Mouse (Mus musculus): Measurements from ENCODE around the gene Akt3. TPM values are rescaled to one million over a fixed set of nuclear protein-coding genes. Genes with fewer than 3 reads are reported as not detected.

Akt3 gene
- polyA plus RNA-seq, 1 experiment from 2014 or later, result 33.7 TPM

GRCm38 (mm10) chr1:177231122-177231521 is 26.9 kb downstream of the Akt3 start:
- H3K4me3 ChIP-seq (replicated peaks; ENCODE audit: low read depth, low read length), result no peak overlapping the region
- DNase-seq, result no peak
- H3K27ac ChIP-seq (replicated peaks; ENCODE audit: low read depth, low read length), result no peak overlapping the region
- H3K27me3 ChIP-seq (ENCODE audit: control insufficient read depth, insufficient read depth, low read length), result no peaks in the 10 kb centered on the region
- H3K9me3 ChIP-seq (ENCODE audit: control insufficient read depth, low read length), result no peaks in the 10 kb centered on the region
- H3K4me1 ChIP-seq (ENCODE audit: control insufficient read depth, insufficient read depth, low read length), result no peaks in the 10 kb centered on the region
- 0 out of 2 replicates have a peak, but pooled peaks cover 12% of the 10 kb centered on the region for H3K36me3 ChIP-seq (ENCODE audit: control insufficient read depth, insufficient read depth, low read length)
- no peak overlapping the region for H3K9ac ChIP-seq (replicated peaks; ENCODE audit: low read length)
- no peak overlapping the region for H3K4me2 ChIP-seq (ENCODE audit: low read length)
- ATAC-seq (ENCODE audit: low FRiP score, low TSS enrichment), result no peak

GRCm38 (mm10) chr1:177198978-177199377 is 59.0 kb downstream of the Akt3 start:
- Histone ChIP-seq H3K27me3 (ENCODE audit: control insufficient read depth, insufficient read depth, low read length) (no peaks in the 10 kb centered on the region), H3K4me3 (replicated peaks; ENCODE audit: low read depth, low read length) (no peak overlapping the region), H3K9ac (replicated peaks; ENCODE audit: low read length) (no peak overlapping the region), H3K36me3 (ENCODE audit: control insufficient read depth, insufficient read depth, low read length) (no peaks in the 10 kb centered on the region), H3K9me3 (ENCODE audit: control insufficient read depth, low read length) (no peaks in the 10 kb centered on the region), H3K4me1 (ENCODE audit: control insufficient read depth, insufficient read depth, low read length) (no peaks in the 10 kb centered on the region), H3K4me2 (ENCODE audit: low read length) (no peak overlapping the region), H3K27ac (replicated peaks; ENCODE audit: low read depth, low read length) (no peak overlapping the region)
- WGBS, result 79% methylated on average over 1 of the region's 1 CpGs
- ATAC-seq (ENCODE audit: low FRiP score, low TSS enrichment), result no peak
- DNase-seq, result no peak

GRCm38 (mm10) chr1:177195224-177195623 is 62.8 kb downstream of the Akt3 start:
- ATAC-seq (ENCODE audit: low FRiP score, low TSS enrichment) (no peak), DNase-seq (peak; percentile 55)
- Histone ChIP-seq H3K36me3 (ENCODE audit: control insufficient read depth, insufficient read depth, low read length) (no peaks in the 10 kb centered on the region), H3K27me3 (ENCODE audit: control insufficient read depth, insufficient read depth, low read length) (no peaks in the 10 kb centered on the region), H3K27ac (replicated peaks; ENCODE audit: low read depth, low read length) (no peak overlapping the region), H3K4me3 (replicated peaks; ENCODE audit: low read depth, low read length) (no peak overlapping the region), H3K4me1 (ENCODE audit: control insufficient read depth, insufficient read depth, low read length) (0 out of 2 replicates have a peak, but pooled peaks cover 3% of the 10 kb centered on the region), H3K9me3 (ENCODE audit: control insufficient read depth, low read length) (no peaks in the 10 kb centered on the region), H3K4me2 (ENCODE audit: low read length) (no peak overlapping the region), H3K9ac (replicated peaks; ENCODE audit: low read length) (no peak overlapping the region)

- H3K9ac ChIP-seq (replicated peaks; ENCODE audit: low read length), result no peak overlapping the region
- H3K4me1 ChIP-seq (ENCODE audit: control insufficient read depth, insufficient read depth, low read length), result 0 out of 2 replicates have a peak, but pooled peaks cover 3% of the 10 kb centered on the region
- H3K27ac ChIP-seq (replicated peaks; ENCODE audit: low read depth, low read length), result no peak overlapping the region
- no peaks in the 10 kb centered on the region for H3K36me3 ChIP-seq (ENCODE audit: control insufficient read depth, insufficient read depth, low read length)
- no peak overlapping the region for H3K4me3 ChIP-seq (replicated peaks; ENCODE audit: low read depth, low read length)
- 59% methylated on average over 1 of the region's 1 CpGs for WGBS
- no peak overlapping the region for H3K4me2 ChIP-seq (ENCODE audit: low read length)
- H3K27me3 ChIP-seq (ENCODE audit: control insufficient read depth, insufficient read depth, low read length), result no peaks in the 10 kb centered on the region
- ATAC-seq (ENCODE audit: low FRiP score, low TSS enrichment), result no peak
- no peak for DNase-seq
- H3K9me3 ChIP-seq (ENCODE audit: control insufficient read depth, low read length), result no peaks in the 10 kb centered on the region
These were observed 63.7 kb downstream of the Akt3 start for GRCm38 (mm10) chr1:177194324-177194723.

- no peak for ATAC-seq (ENCODE audit: low FRiP score, low TSS enrichment)
- Histone ChIP-seq H3K27me3 (ENCODE audit: control insufficient read depth, insufficient read depth, low read length) (no peaks in the 10 kb centered on the region), H3K4me2 (ENCODE audit: low read length) (no peak overlapping the region), H3K9me3 (ENCODE audit: control insufficient read depth, low read length) (no peaks in the 10 kb centered on the region), H3K36me3 (ENCODE audit: control insufficient read depth, insufficient read depth, low read length) (no peaks in the 10 kb centered on the region), H3K4me3 (replicated peaks; ENCODE audit: low read depth, low read length) (no peak overlapping the region), H3K4me1 (ENCODE audit: control insufficient read depth, insufficient read depth, low read length) (0 out of 2 replicates have a peak, but pooled peaks cover 3% of the 10 kb centered on the region), H3K27ac (replicated peaks; ENCODE audit: low read depth, low read length) (no peak overlapping the region), H3K9ac (replicated peaks; ENCODE audit: low read length) (no peak overlapping the region)
- DNase-seq, result no peak
- WGBS, result 25% methylated on average over 3 of the region's 3 CpGs
These were observed 66.4 kb downstream of the Akt3 start for GRCm38 (mm10) chr1:177191623-177192022.

GRCm38 (mm10) chr1:177190358-177190757 is 67.6 kb downstream of the Akt3 start:
- WGBS, result 93% methylated on average over 1 of the region's 1 CpGs
- Histone ChIP-seq H3K27ac (replicated peaks; ENCODE audit: low read depth, low read length) (no peak overlapping the region), H3K4me3 (replicated peaks; ENCODE audit: low read depth, low read length) (no peak overlapping the region), H3K36me3 (ENCODE audit: control insufficient read depth, insufficient read depth, low read length) (no peaks in the 10 kb centered on the region), H3K27me3 (ENCODE audit: control insufficient read depth, insufficient read depth, low read length) (no peaks in the 10 kb centered on the region), H3K9ac (replicated peaks; ENCODE audit: low read length) (no peak overlapping the region), H3K4me2 (ENCODE audit: low read length) (no peak overlapping the region), H3K4me1 (ENCODE audit: control insufficient read depth, insufficient read depth, low read length) (0 out of 2 replicates have a peak, but pooled peaks cover 3% of the 10 kb centered on the region), H3K9me3 (ENCODE audit: control insufficient read depth, low read length) (no peaks in the 10 kb centered on the region)
- DNase-seq (no peak), ATAC-seq (ENCODE audit: low FRiP score, low TSS enrichment) (no peak)

- peak; percentile 84 for ATAC-seq (ENCODE audit: low FRiP score, low TSS enrichment)
- H3K4me1 ChIP-seq (ENCODE audit: control insufficient read depth, insufficient read depth, low read length), result 0 out of 2 replicates have a peak, but pooled peaks cover 3% of the 10 kb centered on the region
- no peaks in the 10 kb centered on the region for H3K9me3 ChIP-seq (ENCODE audit: control insufficient read depth, low read length)
These were observed 69.3 kb downstream of the Akt3 start for GRCm38 (mm10) chr1:177188708-177189107.

GRCm38 (mm10) chr1:177186751-177187150 is 71.3 kb downstream of the Akt3 start:
- no peak overlapping the region for H3K4me3 ChIP-seq (replicated peaks; ENCODE audit: low read depth, low read length)
- H3K27ac ChIP-seq (replicated peaks; ENCODE audit: low read depth, low read length), result no peak overlapping the region
- ATAC-seq (ENCODE audit: low FRiP score, low TSS enrichment) (no peak), DNase-seq (no peak)
- WGBS, result 9% methylated on average over 2 of the region's 2 CpGs
- 0 out of 2 replicates have a peak, but pooled peaks cover 1% of the 10 kb centered on the region for H3K4me1 ChIP-seq (ENCODE audit: control insufficient read depth, insufficient read depth, low read length)
- no peaks in the 10 kb centered on the region for H3K9me3 ChIP-seq (ENCODE audit: control insufficient read depth, low read length)
- no peaks in the 10 kb centered on the region for H3K27me3 ChIP-seq (ENCODE audit: control insufficient read depth, insufficient read depth, low read length)
- no peaks in the 10 kb centered on the region for H3K36me3 ChIP-seq (ENCODE audit: control insufficient read depth, insufficient read depth, low read length)
- H3K4me2 ChIP-seq (ENCODE audit: low read length), result no peak overlapping the region
- H3K9ac ChIP-seq (replicated peaks; ENCODE audit: low read length), result no peak overlapping the region

More at GRCm38 (mm10) chr1:177188708-177189107, 69.3 kb downstream of the Akt3 start:
- 11% methylated on average over 3 of the region's 3 CpGs for WGBS
- Histone ChIP-seq H3K27me3 (ENCODE audit: control insufficient read depth, insufficient read depth, low read length) (no peaks in the 10 kb centered on the region), H3K4me2 (ENCODE audit: low read length) (no peak overlapping the region), H3K4me3 (replicated peaks; ENCODE audit: low read depth, low read length) (no peak overlapping the region), H3K27ac (replicated peaks; ENCODE audit: low read depth, low read length) (no peak overlapping the region), H3K36me3 (ENCODE audit: control insufficient read depth, insufficient read depth, low read length) (no peaks in the 10 kb centered on the region), H3K9ac (replicated peaks; ENCODE audit: low read length) (no peak overlapping the region)
- peak; percentile 88 for DNase-seq

GRCm38 (mm10) chr1:177179635-177180034 is 78.4 kb downstream of the Akt3 start:
- 94% methylated on average over 2 of the region's 2 CpGs for WGBS
- H3K27me3 ChIP-seq (ENCODE audit: control insufficient read depth, insufficient read depth, low read length), result no peaks in the 10 kb centered on the region
- no peaks in the 10 kb centered on the region for H3K9me3 ChIP-seq (ENCODE audit: control insufficient read depth, low read length)
- H3K4me2 ChIP-seq (ENCODE audit: low read length), result no peak overlapping the region
- no peak overlapping the region for H3K4me3 ChIP-seq (replicated peaks; ENCODE audit: low read depth, low read length)
- no peak overlapping the region for H3K27ac ChIP-seq (replicated peaks; ENCODE audit: low read depth, low read length)
- H3K36me3 ChIP-seq (ENCODE audit: control insufficient read depth, insufficient read depth, low read length), result no peaks in the 10 kb centered on the region
- no peak for ATAC-seq (ENCODE audit: low FRiP score, low TSS enrichment)
- no peak overlapping the region for H3K9ac ChIP-seq (replicated peaks; ENCODE audit: low read length)
- DNase-seq, result no peak
- H3K4me1 ChIP-seq (ENCODE audit: control insufficient read depth, insufficient read depth, low read length), result 0 out of 2 replicates have a peak, but pooled peaks cover 2% of the 10 kb centered on the region
